ENCODE assay signal across 8 mouse cellular contexts in genomic region chr17:25868601-25869191, GRCm38 (mm10). TPM values are rescaled to one million over a fixed set of nuclear protein-coding genes. Genes with fewer than 3 reads are reported as not detected.
DNase-seq lines count a peak whose midpoint lies in the region; ATAC-seq lines count a peak whose summit lies in the region.

Mcrip2 (minus strand) TSS chr17:25868764.

- peak; percentile 84; the same call in 1 of the 2 replicates for ATAC-seq in neural tube, embryonic 11.5 days (ENCODE audit: insufficient read depth, low FRiP score, low TSS enrichment)
- ATAC-seq in limb, embryonic 12.5 days (ENCODE audit: insufficient number of reproducible peaks, insufficient read depth, low FRiP score, low TSS enrichment, low read depth): peak; percentile 63
- peak; percentile 85 for ATAC-seq in midbrain, embryonic 14.5 days (ENCODE audit: low FRiP score, low TSS enrichment)

- peak within 1 kb of the TSS; percentile 85 for H3K4me3 ChIP-seq in neural tube, embryonic 11.5 days (ENCODE audit: low read depth, low read length)
- peak within 1 kb of the TSS; percentile 81 for H3K4me3 ChIP-seq in limb, embryonic 12.5 days (replicated peaks)
- H3K4me3 ChIP-seq in midbrain, embryonic 14.5 days (replicated peaks; ENCODE audit: low read depth, low read length): peak within 1 kb of the TSS; percentile 79

- no peaks in the 10 kb centered on the region for H3K27me3 ChIP-seq in neural tube, embryonic 11.5 days (ENCODE audit: control insufficient read depth, insufficient read depth, low read length)
- no peaks in the 10 kb centered on the region for H3K27me3 ChIP-seq in limb, embryonic 12.5 days
- no peaks in the 10 kb centered on the region for H3K27me3 ChIP-seq in midbrain, embryonic 14.5 days (ENCODE audit: control insufficient read depth, insufficient read depth, low read length)

- H3K9me3 ChIP-seq in neural tube, embryonic 11.5 days (ENCODE audit: control insufficient read depth, low read length): no peaks in the 10 kb centered on the region
- H3K9me3 ChIP-seq in limb, embryonic 12.5 days: no peaks in the 10 kb centered on the region
- H3K9me3 ChIP-seq in midbrain, embryonic 14.5 days (ENCODE audit: control insufficient read depth, low read length): no peaks in the 10 kb centered on the region

- DNase-seq in neural tube, embryonic 11.5 days (ENCODE audit: low spot score): peak; percentile 84
- DNase-seq in neural tube, embryonic 10.5 days (ENCODE audit: extremely low spot score, low spot score): no peak
- DNase-seq in embryo, embryonic 9.5 days (ENCODE audit: extremely low spot score): peak; percentile 84
- DNase-seq in heart, adult 11 months: peak; percentile 99
- DNase-seq in kidney, adult 18-20 months: peak; percentile 90
- DNase-seq in midbrain, embryonic 14.5 days: peak; percentile 90
- DNase-seq in spleen, postnatal 4 days (ENCODE audit: low spot score in 2 of 2): peak; percentile 65 to 77

- H3K4me1 ChIP-seq in neural tube, embryonic 11.5 days (ENCODE audit: control insufficient read depth, insufficient read depth, low read length): peaks cover 9% of the 10 kb centered on the region
- H3K4me1 ChIP-seq in limb, embryonic 12.5 days (replicated peaks): peaks cover 17% of the 10 kb centered on the region
- peaks cover 5% of the 10 kb centered on the region; the same call in 1 of the 2 replicates for H3K4me1 ChIP-seq in midbrain, embryonic 14.5 days (ENCODE audit: control insufficient read depth, insufficient read depth, low read length)

- 0% methylated on average over 24 of the region's 24 CpGs for WGBS in neural tube, embryonic 11.5 days
- WGBS in limb, embryonic 12.5 days: under 1% methylated on average over 24 of the region's 24 CpGs
- 0% methylated on average over 24 of the region's 24 CpGs for WGBS in midbrain, embryonic 14.5 days

- no peaks in the 10 kb centered on the region for H3K36me3 ChIP-seq in neural tube, embryonic 11.5 days (ENCODE audit: control insufficient read depth, insufficient read depth, low read length)
- no peaks in the 10 kb centered on the region for H3K36me3 ChIP-seq in limb, embryonic 12.5 days
- no peaks in the 10 kb centered on the region for H3K36me3 ChIP-seq in midbrain, embryonic 14.5 days (ENCODE audit: control insufficient read depth, insufficient read depth, low read length)

- peak within 1 kb of the TSS; percentile 66 for H3K9ac ChIP-seq in neural tube, embryonic 11.5 days (ENCODE audit: low read length)
- peak within 1 kb of the TSS; percentile 69 for H3K9ac ChIP-seq in limb, embryonic 12.5 days (replicated peaks)
- H3K9ac ChIP-seq in midbrain, embryonic 14.5 days (replicated peaks; ENCODE audit: low read length): peak within 1 kb of the TSS; percentile 70

- H3K27ac ChIP-seq in neural tube, embryonic 11.5 days (ENCODE audit: low read depth, low read length): 0 out of 2 replicates have a peak within 1 kb of the TSS, but pooled peaks have one; percentile 27
- H3K27ac ChIP-seq in limb, embryonic 12.5 days: peak within 1 kb of the TSS; percentile 75
- H3K27ac ChIP-seq in midbrain, embryonic 14.5 days (replicated peaks; ENCODE audit: low read depth, low read length): peak within 1 kb of the TSS; percentile 52

- H3K4me2 ChIP-seq in neural tube, embryonic 11.5 days (ENCODE audit: low read depth): peak within 1 kb of the TSS; percentile 96
- peak within 1 kb of the TSS; percentile 99 for H3K4me2 ChIP-seq in limb, embryonic 12.5 days
- peak within 1 kb of the TSS; percentile 98 for H3K4me2 ChIP-seq in midbrain, embryonic 14.5 days (ENCODE audit: low read length)

RNA-seq across cellular contexts. Expression of gene Mcrip2, which starts in this region (rescaled TPM):
- 8.2 and 8.7 TPM in 2 replicates for polyA plus RNA-seq in neural tube, embryonic 11.5 days (2014; fragmentation: Nextera tagmentation; extraction: Ambion mirVana)
- polyA plus RNA-seq in limb, embryonic 12.5 days (2016; fragmentation: Nextera tagmentation; extraction: Ambion mirVana): 8.5 and 9.9 TPM in 2 replicates
- 13.9 and 19.3 TPM in 2 replicates for polyA plus RNA-seq in midbrain, embryonic 14.5 days (2014; fragmentation: Nextera tagmentation; extraction: Ambion mirVana)
